Mouse (Mus musculus): ENCODE results near the gene Defb21.

The Defb21 gene

GRCm38 (mm10) chr2:152608719-152609118, 36.2 kb downstream of the Defb21 start:
- DNase-seq, result no peak

- DNase-seq, result no peak
Observed at GRCm38 (mm10) chr2:152612193-152612592, 39.6 kb downstream of the Defb21 start.

- peak; percentile 37 for DNase-seq
Observed at GRCm38 (mm10) chr2:152615563-152615962, 43.0 kb downstream of the Defb21 start.

- DNase-seq, result no peak
Observed at GRCm38 (mm10) chr2:152616470-152616869, 43.9 kb downstream of the Defb21 start.

- no peak for DNase-seq
Observed at GRCm38 (mm10) chr2:152617374-152617773, 44.8 kb downstream of the Defb21 start.

- no peak for DNase-seq
Observed at GRCm38 (mm10) chr2:152620367-152621134, 48.0 kb downstream of the Defb21 start.

GRCm38 (mm10) chr2:152622151-152622550, 49.6 kb downstream of the Defb21 start:
- no peak for DNase-seq

- DNase-seq, result no peak
Observed at GRCm38 (mm10) chr2:152622953-152623352, 50.4 kb downstream of the Defb21 start, which contains the start of gene Defb25. TSS of gene Defb25 (minus strand) at chr2:152623053.

Data from cerebellum, adult 9-10 months (tissue).